Mouse (Mus musculus) lung, postnatal 25 days (tissue): ENCODE data around the gene Nlrc4.
A peak's percentile ranks its signal among the peaks of the same experiment; 100 is the strongest.
"Not testable (repeated sequence)": the region's sequence is repeated elsewhere in the genome, so short reads cannot be mapped to it uniquely, and the experiment has no call there.

Experiments
- DNase-seq: peaks from one replicate; pipeline ENCODE4 v3.0.0; 2022; ENCODE audit warnings: low spot score

The Nlrc4 gene

GRCm38 (mm10) chr17:74458711-74459408 lies at the start of gene Nlrc4:
Nlrc4 (minus strand) TSS chr17:74459142.
- DNase-seq: peak; percentile 7

- DNase-seq: no peak
Measured at GRCm38 (mm10) chr17:74508600-74508999, 49.7 kb upstream of the Nlrc4 start.

- DNase-seq: no peak
Measured at GRCm38 (mm10) chr17:74507934-74508333, 49.0 kb upstream of the Nlrc4 start.

- no peak for DNase-seq
Measured at GRCm38 (mm10) chr17:74501085-74501484, 42.1 kb upstream of the Nlrc4 start.

GRCm38 (mm10) chr17:74500204-74500603 lies 41.3 kb upstream of the Nlrc4 start:
- no peak for DNase-seq

GRCm38 (mm10) chr17:74491565-74491964 lies 32.6 kb upstream of the Nlrc4 start:
- no peak for DNase-seq

- no peak for DNase-seq
Measured at GRCm38 (mm10) chr17:74489901-74490220, 30.9 kb upstream of the Nlrc4 start.

- DNase-seq: peak; percentile 98
Measured at GRCm38 (mm10) chr17:74489024-74489900, 30.3 kb upstream of the Nlrc4 start, which contains the start of gene Yipf4. Yipf4 (plus strand) TSS chr17:74489493.

- no peak for DNase-seq
Measured at GRCm38 (mm10) chr17:74480361-74481069, 21.6 kb upstream of the Nlrc4 start.

GRCm38 (mm10) chr17:74470133-74470532 lies 11.2 kb upstream of the Nlrc4 start:
- not testable (repeated sequence) for DNase-seq

- DNase-seq: not testable (repeated sequence)
Measured at GRCm38 (mm10) chr17:74467981-74468380, 9.0 kb upstream of the Nlrc4 start.

- DNase-seq: no peak
Measured at GRCm38 (mm10) chr17:74463510-74463909, 4.6 kb upstream of the Nlrc4 start.

- no peak for DNase-seq
Measured at GRCm38 (mm10) chr17:74457972-74458677, 817 bp downstream of the Nlrc4 start.

- DNase-seq: no peak
Measured at GRCm38 (mm10) chr17:74456825-74457224, 2.1 kb downstream of the Nlrc4 start.

- no peak for DNase-seq
Measured at GRCm38 (mm10) chr17:74455426-74455825, 3.5 kb downstream of the Nlrc4 start.

GRCm38 (mm10) chr17:74454660-74455059 lies 4.3 kb downstream of the Nlrc4 start:
- no peak for DNase-seq

GRCm38 (mm10) chr17:74453928-74454327 lies 5.0 kb downstream of the Nlrc4 start:
- no peak for DNase-seq

GRCm38 (mm10) chr17:74449776-74450175 lies 9.2 kb downstream of the Nlrc4 start:
- no peak for DNase-seq

GRCm38 (mm10) chr17:74440486-74440885 lies 18.5 kb downstream of the Nlrc4 start:
- DNase-seq: no peak

GRCm38 (mm10) chr17:74437762-74438161 lies 21.2 kb downstream of the Nlrc4 start:
- DNase-seq: no peak

- no peak for DNase-seq
Measured at GRCm38 (mm10) chr17:74432631-74433030, 26.3 kb downstream of the Nlrc4 start.

- no peak for DNase-seq
Measured at GRCm38 (mm10) chr17:74431481-74431880, 27.5 kb downstream of the Nlrc4 start.
